Mouse (Mus musculus) adrenal gland, postnatal 4 days (tissue): ENCODE measurements around the gene Myom1. TPM values are rescaled to one million over a fixed set of nuclear protein-coding genes. Genes with fewer than 3 reads are reported as not detected.

Source experiments
- DNase-seq, 2 experiments: peaks; one replicate each; pipeline ENCODE4 v3.0.0; 2021 to 2022; ENCODE audit warnings: low spot score in 2 of 2, mixed read lengths in 2 of 2
- total RNA-seq, 2 experiments: library from RNA; stranded (reverse); gene quantifications; 2 replicates each; pipeline ENCODE4 v1.2.3; 2021

Myom1 gene
- total RNA-seq, 2 experiments from 2014 or later: 16.5 to 34.7 TPM

- DNase-seq: no peak
Observed at GRCm38 (mm10) chr17:71053134-71053708, 50.8 kb downstream of the Myom1 start.

GRCm38 (mm10) chr17:71055203-71055894 lies 52.9 kb downstream of the Myom1 start:
- no peak for DNase-seq

GRCm38 (mm10) chr17:71056405-71056804 lies 54.0 kb downstream of the Myom1 start:
- no peak for DNase-seq

- no peak for DNase-seq
Observed at GRCm38 (mm10) chr17:71057758-71058157, 55.3 kb downstream of the Myom1 start.

GRCm38 (mm10) chr17:71059213-71059612 lies 56.8 kb downstream of the Myom1 start:
- DNase-seq: no peak

GRCm38 (mm10) chr17:71062049-71062560 lies 59.7 kb downstream of the Myom1 start:
- DNase-seq: no peak

- DNase-seq: no peak
Observed at GRCm38 (mm10) chr17:71062870-71063602, 60.6 kb downstream of the Myom1 start.

- no peak for DNase-seq
Observed at GRCm38 (mm10) chr17:71064463-71065014, 62.1 kb downstream of the Myom1 start.

- DNase-seq: no peak
Observed at GRCm38 (mm10) chr17:71065127-71065526, 62.7 kb downstream of the Myom1 start.

GRCm38 (mm10) chr17:71069176-71069575 lies 66.7 kb downstream of the Myom1 start:
- no peak for DNase-seq

- no peak for DNase-seq
Observed at GRCm38 (mm10) chr17:71071958-71072357, 69.5 kb downstream of the Myom1 start.

- DNase-seq: no peak
Observed at GRCm38 (mm10) chr17:71074386-71074785, 72.0 kb downstream of the Myom1 start.

- DNase-seq: no peak
Observed at GRCm38 (mm10) chr17:71081986-71082385, 79.6 kb downstream of the Myom1 start.

- no peak for DNase-seq
Observed at GRCm38 (mm10) chr17:71086969-71087368, 84.5 kb downstream of the Myom1 start.

GRCm38 (mm10) chr17:71087396-71088153 lies 85.1 kb downstream of the Myom1 start:
- no peak for DNase-seq

- no peak for DNase-seq
Observed at GRCm38 (mm10) chr17:71088154-71088521, 85.7 kb downstream of the Myom1 start.

GRCm38 (mm10) chr17:71088991-71089434 lies 86.6 kb downstream of the Myom1 start:
- no peak for DNase-seq

GRCm38 (mm10) chr17:71089781-71090480 lies 87.5 kb downstream of the Myom1 start:
- DNase-seq: no peak

- DNase-seq: no peak
Observed at GRCm38 (mm10) chr17:71091024-71091423, 88.6 kb downstream of the Myom1 start.

- no peak for DNase-seq
Observed at GRCm38 (mm10) chr17:71092341-71092740, 89.9 kb downstream of the Myom1 start.
